Mouse (Mus musculus): ENCODE results near the gene Lce1g. TPM values are rescaled to one million over a fixed set of nuclear protein-coding genes. Genes with fewer than 3 reads are reported as not detected.

Lce1g gene
- polyA plus RNA-seq, 1 experiment from 2014 or later = not detected

Other genes with a start within 250 kb of the Lce1g start
- not detected in 2 replicates for gene 2310046K23Rik, start 217.8 kb downstream of the Lce1g start, polyA plus RNA-seq (2016; fragmentation: Nextera tagmentation; extraction: Ambion mirVana)
- gene Ivl, start 178.6 kb downstream of the Lce1g start, polyA plus RNA-seq (2016; fragmentation: Nextera tagmentation; extraction: Ambion mirVana) = 0.11 TPM in 1 of 2 replicates, not detected in the other
- gene Smcp, start 163.3 kb downstream of the Lce1g start, polyA plus RNA-seq (2016; fragmentation: Nextera tagmentation; extraction: Ambion mirVana) = not detected in 2 replicates
- not detected in 2 replicates for gene 2210017I01Rik, start 144.8 kb downstream of the Lce1g start, polyA plus RNA-seq (2016; fragmentation: Nextera tagmentation; extraction: Ambion mirVana)
- not detected in 2 replicates for gene Lce6a, start 130.7 kb downstream of the Lce1g start, polyA plus RNA-seq (2016; fragmentation: Nextera tagmentation; extraction: Ambion mirVana)
- gene Lce1a1, start 104.0 kb downstream of the Lce1g start, polyA plus RNA-seq (2016; fragmentation: Nextera tagmentation; extraction: Ambion mirVana) = not detected in 2 replicates
- gene Lce1b, start 95.4 kb downstream of the Lce1g start, polyA plus RNA-seq (2016; fragmentation: Nextera tagmentation; extraction: Ambion mirVana) = not detected in 2 replicates
- gene Lce1a2, start 82.0 kb downstream of the Lce1g start, polyA plus RNA-seq (2016; fragmentation: Nextera tagmentation; extraction: Ambion mirVana) = not detected in 2 replicates
- gene Lce1c, start 73.1 kb downstream of the Lce1g start, polyA plus RNA-seq (2016; fragmentation: Nextera tagmentation; extraction: Ambion mirVana) = not detected in 2 replicates
- not detected in 2 replicates for gene Lce1d, start 65.1 kb downstream of the Lce1g start, polyA plus RNA-seq (2016; fragmentation: Nextera tagmentation; extraction: Ambion mirVana)
- gene Lce1e, start 43.3 kb downstream of the Lce1g start, polyA plus RNA-seq (2016; fragmentation: Nextera tagmentation; extraction: Ambion mirVana) = not detected in 2 replicates
- not detected in 2 replicates for gene Lce1f, start 32.0 kb downstream of the Lce1g start, polyA plus RNA-seq (2016; fragmentation: Nextera tagmentation; extraction: Ambion mirVana)
- not detected in 2 replicates for gene Gm38119, start 13.2 kb downstream of the Lce1g start, polyA plus RNA-seq (2016; fragmentation: Nextera tagmentation; extraction: Ambion mirVana)
- gene Lce1h, start 12.7 kb upstream of the Lce1g start, polyA plus RNA-seq (2016; fragmentation: Nextera tagmentation; extraction: Ambion mirVana) = not detected in 2 replicates
- not detected in 2 replicates for gene Lce1i, start 26.6 kb upstream of the Lce1g start, polyA plus RNA-seq (2016; fragmentation: Nextera tagmentation; extraction: Ambion mirVana)
- gene Lce1j, start 38.2 kb upstream of the Lce1g start, polyA plus RNA-seq (2016; fragmentation: Nextera tagmentation; extraction: Ambion mirVana) = not detected in 2 replicates
- gene Lce1k, start 55.6 kb upstream of the Lce1g start, polyA plus RNA-seq (2016; fragmentation: Nextera tagmentation; extraction: Ambion mirVana) = not detected in 2 replicates
- gene Kprp, start 74.9 kb upstream of the Lce1g start, polyA plus RNA-seq (2016; fragmentation: Nextera tagmentation; extraction: Ambion mirVana) = not detected in 2 replicates
- gene Lce1l, start 98.9 kb upstream of the Lce1g start, polyA plus RNA-seq (2016; fragmentation: Nextera tagmentation; extraction: Ambion mirVana) = not detected in 2 replicates
- not detected in 2 replicates for gene 2310050C09Rik, start 117.9 kb upstream of the Lce1g start, polyA plus RNA-seq (2016; fragmentation: Nextera tagmentation; extraction: Ambion mirVana)
- not detected in 2 replicates for gene Lce3a, start 173.9 kb upstream of the Lce1g start, polyA plus RNA-seq (2016; fragmentation: Nextera tagmentation; extraction: Ambion mirVana)
- not detected in 2 replicates for gene Lce3b, start 180.6 kb upstream of the Lce1g start, polyA plus RNA-seq (2016; fragmentation: Nextera tagmentation; extraction: Ambion mirVana)
- not detected in 2 replicates for gene Lce3c, start 192.1 kb upstream of the Lce1g start, polyA plus RNA-seq (2016; fragmentation: Nextera tagmentation; extraction: Ambion mirVana)
- not detected in 2 replicates for gene Lce3d, start 205.1 kb upstream of the Lce1g start, polyA plus RNA-seq (2016; fragmentation: Nextera tagmentation; extraction: Ambion mirVana)
- gene Lce3e, start 214.7 kb upstream of the Lce1g start, polyA plus RNA-seq (2016; fragmentation: Nextera tagmentation; extraction: Ambion mirVana) = not detected in 2 replicates
- gene Lce3f, start 239.9 kb upstream of the Lce1g start, polyA plus RNA-seq (2016; fragmentation: Nextera tagmentation; extraction: Ambion mirVana) = not detected in 2 replicates

Data from midbrain, embryonic 10.5 days (tissue).